Mouse (Mus musculus) kidney, adult 2 months (tissue): Measurements from ENCODE around the gene Alyref. TPM values are rescaled to one million over a fixed set of nuclear protein-coding genes. Genes with fewer than 3 reads are reported as not detected.
A peak's percentile ranks its signal among the peaks of the same experiment; 100 is the strongest.

Experiments used
- DNase-seq: peaks from one replicate; pipeline ENCODE4 v3.0.0; 2021
- H3K27ac ChIP-seq: fragments of 200-500 bp; 2 replicates; pipeline ENCODE4 v1.5.1; 2012; ENCODE audit warnings: low read depth, low read length, control low read depth, inconsistent platforms; ENCODE audit not compliant: insufficient read depth
- H3K27me3 ChIP-seq: fragments of 200-500 bp; replicated peaks from 2 replicates; pipeline ENCODE4 v1.6.1; 2012; ENCODE audit warnings: mild to moderate bottlenecking, moderate library complexity, low read length, inconsistent platforms; ENCODE audit not compliant: control insufficient read depth, insufficient read depth
- H3K36me3 ChIP-seq: fragments of 200-500 bp; 2 replicates; pipeline ENCODE4 v1.6.1; 2012; ENCODE audit warnings: mild to moderate bottlenecking, moderate library complexity, low read length, inconsistent platforms; ENCODE audit not compliant: control insufficient read depth, insufficient read depth
- H3K4me1 ChIP-seq: fragments of 200-500 bp; 2 replicates; pipeline ENCODE4 v1.6.1; 2011; ENCODE audit warnings: low read length; ENCODE audit not compliant: control insufficient read depth, insufficient read depth
- H3K4me3 ChIP-seq: fragments of 200-500 bp; 2 replicates; pipeline ENCODE4 v1.5.1; 2011; ENCODE audit warnings: mild to moderate bottlenecking, low read depth, low read length, control low read depth; ENCODE audit not compliant: insufficient read depth
- CTCF ChIP-seq: fragments of 200-500 bp; conservative IDR thresholded peaks from 2 replicates; pipeline ENCODE4 v1.5.1; 2011; ENCODE audit warnings: low read depth, mild to moderate bottlenecking, control low read depth, low read length, moderate library complexity, mixed read lengths; ENCODE audit not compliant: insufficient read depth, insufficient read length
- POLR2A ChIP-seq: fragments of 200-500 bp; IDR thresholded peaks from one replicate; pipeline ENCODE4 v1.6.1; 2011; ENCODE audit warnings: low read depth, low read length, control low read depth
- WGBS: fragments of 180-500 bp; shearing (Covaris S2); methylation state at CpG from one replicate; pipeline ENCODE4 v1.1.7; 2018; 5-methylcytosine and 5-hydroxymethylcytosine counted together
- polyA plus RNA-seq: library from polyadenylated mRNA; depleted of rRNA; stranded (reverse); fragments of >200 nt; gene quantifications from 2 replicates; pipeline ENCODE4 v1.2.3, GENCODE M21; 2012; rRNA removed

The Alyref gene
- polyA plus RNA-seq: 18.8 and 29.0 TPM in 2 replicates

DNA sequence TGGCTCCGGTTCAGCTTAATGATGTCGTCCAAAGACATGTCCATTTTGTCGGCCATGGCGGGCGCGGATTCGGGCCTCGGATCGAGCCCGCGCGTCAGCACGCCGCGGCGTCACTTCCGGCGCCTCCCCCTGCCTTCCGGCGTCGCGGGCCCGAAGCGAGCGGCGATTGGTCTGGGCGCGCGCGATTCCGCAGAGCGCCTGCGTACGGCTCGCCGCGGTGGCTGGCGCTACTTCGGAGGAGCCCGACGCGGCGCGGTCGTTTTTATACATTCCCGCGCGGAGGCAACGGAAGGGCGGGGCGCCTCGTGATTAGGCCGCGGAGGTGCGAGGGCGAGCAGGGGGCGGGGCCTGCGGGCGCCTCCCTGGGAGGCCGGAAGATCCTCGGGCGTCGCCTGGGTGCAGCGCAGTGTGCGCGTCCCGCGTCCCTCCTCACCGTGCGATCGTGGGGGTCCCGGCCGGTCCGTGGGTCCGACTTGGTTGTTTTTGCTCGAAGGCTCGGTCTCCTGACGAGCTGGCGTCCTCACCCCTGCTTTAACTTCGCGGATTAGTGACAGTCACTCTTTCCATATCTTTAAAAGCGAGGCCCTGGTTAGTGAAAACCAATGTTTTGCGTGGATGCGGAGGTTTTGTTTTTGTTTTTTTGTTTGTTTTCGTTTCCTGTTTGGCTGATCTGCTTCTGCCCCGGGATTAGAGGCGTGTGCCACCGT, at the start of gene Alyref, which contains the start of gene Anapc11:
Alyref (minus strand) TSS at position 83 of the 707 bp plus-strand sequence.
Anapc11 (plus strand) TSS at position 139 of the 707 bp plus-strand sequence.
- Histone ChIP-seq H3K36me3 (peaks cover 4% of the 10 kb centered on the region; the same call in 1 of the 2 replicates), H3K27ac (peak within 1 kb of the TSS; percentile 69), H3K4me3 (peak within 1 kb of the TSS; percentile 73), H3K4me1 (peaks cover 16% of the 10 kb centered on the region), H3K27me3 (no peaks in the 10 kb centered on the region)
- peak; percentile 96 for DNase-seq
- TF ChIP-seq POLR2A (peak; percentile 9), CTCF (no peak)
- whole genome bisulfite sequencing: under 1% methylated on average over 88 of the region's 88 CpGs

DNA sequence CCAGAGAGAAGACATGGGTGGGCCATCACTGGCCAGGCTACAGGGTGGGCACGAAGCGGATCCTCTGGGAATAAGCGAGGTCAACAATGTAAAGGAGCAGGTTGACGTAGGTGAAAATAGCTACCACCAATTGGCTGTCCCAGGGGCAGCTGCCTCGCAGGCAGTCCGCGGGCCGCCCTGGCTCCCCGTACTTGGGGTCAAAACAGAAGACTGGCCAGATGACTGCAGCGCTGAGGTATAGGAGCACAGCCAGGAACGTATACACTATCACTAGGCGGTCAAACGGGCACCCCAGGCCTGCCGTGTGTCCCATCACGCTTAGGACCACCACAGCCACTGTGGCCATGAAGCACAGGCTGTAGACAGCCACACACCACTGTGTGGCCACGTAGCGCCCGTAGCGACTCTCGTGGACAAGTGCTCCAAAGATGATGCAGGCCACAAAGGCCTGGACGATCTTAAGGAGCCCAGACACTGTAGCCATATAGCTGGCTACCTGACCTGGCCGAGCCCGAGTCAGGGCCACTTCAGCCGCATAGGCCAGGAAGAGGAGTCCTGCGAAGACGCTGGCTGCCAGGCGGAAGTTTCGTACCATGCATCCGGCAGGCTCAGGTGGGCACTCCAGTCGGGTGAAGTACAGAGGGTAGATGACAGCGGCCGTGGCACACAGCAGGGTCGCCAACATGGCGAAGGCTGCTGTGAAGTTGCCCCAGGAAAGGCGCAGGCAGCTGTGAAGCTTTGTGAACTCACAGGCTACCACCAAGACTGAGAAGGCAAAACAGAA, 49.1 kb upstream of the Alyref start:
- H3K27me3 ChIP-seq: no peaks in the 10 kb centered on the region
- WGBS: 90% methylated on average over 35 of the region's 35 CpGs
- DNase-seq: no peak
- H3K4me1 ChIP-seq: peaks cover 3% of the 10 kb centered on the region; the same call in 1 of the 2 replicates
- no peak overlapping the region for H3K4me3 ChIP-seq
- no peak for TF ChIP-seq CTCF
- no peak for TF ChIP-seq POLR2A
- no peaks in the 10 kb centered on the region for H3K36me3 ChIP-seq
- H3K27ac ChIP-seq: no peak overlapping the region

DNA sequence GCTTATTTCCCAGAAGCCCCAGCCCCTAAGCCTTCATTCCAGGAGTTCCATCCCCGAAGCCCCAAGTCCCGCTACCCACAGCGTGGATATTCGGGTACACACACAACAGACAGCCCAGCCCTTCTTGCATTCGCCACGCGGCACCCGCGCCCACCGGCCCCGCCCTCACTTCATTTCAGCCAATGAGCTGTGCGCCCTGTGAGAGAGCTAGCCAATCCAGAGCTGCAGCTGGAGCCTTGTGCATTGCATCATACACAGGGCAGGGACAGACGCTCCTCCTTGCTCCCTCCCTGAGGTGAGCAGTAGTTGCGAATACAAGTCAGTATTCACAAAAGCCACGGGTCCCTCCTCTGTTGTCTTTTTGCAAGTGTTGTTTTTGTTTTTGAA, 45.4 kb upstream of the Alyref start, which contains the start of gene Pycr1:
Pycr1 (minus strand) TSS at position 169 of the 387 bp plus-strand sequence.
- Histone ChIP-seq H3K27ac (no peak within 1 kb of the TSS), H3K27me3 (no peaks in the 10 kb centered on the region), H3K36me3 (no peaks in the 10 kb centered on the region), H3K4me3 (peak within 1 kb of the TSS; percentile 51), H3K4me1 (peaks cover 3% of the 10 kb centered on the region; the same call in 1 of the 2 replicates)
- WGBS: under 1% methylated on average over 15 of the region's 15 CpGs
- DNase-seq: peak; percentile 97
- TF ChIP-seq POLR2A (no peak), CTCF (no peak)

GRCm38 (mm10) chr11:120642939-120643600, 44.9 kb upstream of the Alyref start:
- DNase-seq: no peak
- H3K4me3 ChIP-seq: peak overlapping the region; percentile 51
- H3K27me3 ChIP-seq: no peaks in the 10 kb centered on the region
- whole genome bisulfite sequencing: 1% methylated on average over 18 of the region's 18 CpGs
- H3K4me1 ChIP-seq: peaks cover 3% of the 10 kb centered on the region; the same call in 1 of the 2 replicates
- no peak for TF ChIP-seq CTCF
- TF ChIP-seq POLR2A: no peak
- no peak overlapping the region for H3K27ac ChIP-seq
- H3K36me3 ChIP-seq: no peaks in the 10 kb centered on the region

- TF ChIP-seq POLR2A: no peak
- no peak for TF ChIP-seq CTCF
- Histone ChIP-seq H3K27me3 (no peaks in the 10 kb centered on the region), H3K4me1 (peaks cover 3% of the 10 kb centered on the region; the same call in 1 of the 2 replicates), H3K36me3 (no peaks in the 10 kb centered on the region), H3K4me3 (no peak overlapping the region), H3K27ac (no peak overlapping the region)
- 84% methylated on average over 8 of the region's 8 CpGs for WGBS
- DNase-seq: no peak
These were observed 43.7 kb upstream of the Alyref start for GRCm38 (mm10) chr11:120641869-120642268.

- no peak overlapping the region for H3K4me3 ChIP-seq
- H3K36me3 ChIP-seq: no peaks in the 10 kb centered on the region
- H3K27me3 ChIP-seq: no peaks in the 10 kb centered on the region
- no peak for DNase-seq
- H3K27ac ChIP-seq: no peak overlapping the region
- peaks cover 3% of the 10 kb centered on the region; the same call in 1 of the 2 replicates for H3K4me1 ChIP-seq
- TF ChIP-seq POLR2A (no peak), CTCF (no peak)
- WGBS: 62% methylated on average over 9 of the region's 9 CpGs
These were observed 43.1 kb upstream of the Alyref start for GRCm38 (mm10) chr11:120641255-120641654.
